Mouse (Mus musculus) kidney, adult 2 months (tissue): ENCODE measurements around the gene Atf7ip.

ENCODE experiments used
- CTCF ChIP-seq: fragments of 200-500 bp; conservative IDR thresholded peaks from 2 replicates; pipeline ENCODE4 v1.5.1; 2011; ENCODE audit warnings: low read depth, mild to moderate bottlenecking, control low read depth, low read length, moderate library complexity, mixed read lengths; ENCODE audit not compliant: insufficient read depth, insufficient read length
- POLR2A ChIP-seq: fragments of 200-500 bp; IDR thresholded peaks from one replicate; pipeline ENCODE4 v1.6.1; 2011; ENCODE audit warnings: low read depth, low read length, control low read depth

GRCm38 (mm10) chr6:136483531-136483930, 22.4 kb upstream of the Atf7ip start:
- no peak for TF ChIP-seq CTCF
- TF ChIP-seq POLR2A = no peak
